Mouse (Mus musculus) midbrain, embryonic 12.5 days (tissue): Measurements from ENCODE around the gene Cfd. TPM values are rescaled to one million over a fixed set of nuclear protein-coding genes. Genes with fewer than 3 reads are reported as not detected.

Experiments used
- ATAC-seq: fragments of 200-750 bp; cut with Nextera tagmentation; 2 replicates; pipeline ENCODE4 v1.8.0; 2017; ENCODE audit warnings: low read depth, moderate TSS enrichment, moderate library complexity; ENCODE audit not compliant: low FRiP score
- H3K27ac ChIP-seq: fragments of 300-500 bp; sonication (generic); replicated peaks from 2 replicates; pipeline ENCODE4 v1.5.1; 2016; ENCODE audit warnings: mild to moderate bottlenecking
- H3K27me3 ChIP-seq: fragments of 300-500 bp; sonication (generic); 2 replicates; pipeline ENCODE4 v1.6.1; 2016; ENCODE audit warnings: mild to moderate bottlenecking
- H3K36me3 ChIP-seq: fragments of 300-500 bp; sonication (generic); 2 replicates; pipeline ENCODE4 v1.6.1; 2016
- H3K4me1 ChIP-seq: fragments of 300-500 bp; sonication (generic); 2 replicates; pipeline ENCODE4 v1.6.1; 2016
- H3K4me2 ChIP-seq: fragments of 300-500 bp; sonication (generic); replicated peaks from 2 replicates; pipeline ENCODE4 v1.6.1; 2016; ENCODE audit warnings: mild to moderate bottlenecking, moderate library complexity
- H3K4me3 ChIP-seq: fragments of 300-500 bp; sonication (generic); 2 replicates; pipeline ENCODE4 v1.5.1; 2016; ENCODE audit warnings: mild to moderate bottlenecking
- H3K9ac ChIP-seq: fragments of 300-500 bp; sonication (generic); replicated peaks from 2 replicates; pipeline ENCODE4 v1.6.1; 2016; ENCODE audit warnings: mild to moderate bottlenecking, moderate library complexity
- H3K9me3 ChIP-seq: fragments of 300-500 bp; sonication (generic); 2 replicates; pipeline ENCODE4 v1.6.1; 2016; ENCODE audit warnings: mild to moderate bottlenecking
- WGBS: fragments of 180-500 bp; shearing (Covaris S2); methylation state at CpG from one replicate; pipeline ENCODE4 v1.1.7; 2016; 5-methylcytosine and 5-hydroxymethylcytosine counted together
- polyA plus RNA-seq: library from polyadenylated mRNA; unstranded; fragments of >200 nt; fragmentation: Nextera tagmentation; extraction: Ambion mirVana; gene quantifications from 2 replicates; pipeline ENCODE4 v1.2.1, GENCODE M21; 2016

Cfd gene
- polyA plus RNA-seq, 1 experiment from 2014 or later, result not detected

DNA sequence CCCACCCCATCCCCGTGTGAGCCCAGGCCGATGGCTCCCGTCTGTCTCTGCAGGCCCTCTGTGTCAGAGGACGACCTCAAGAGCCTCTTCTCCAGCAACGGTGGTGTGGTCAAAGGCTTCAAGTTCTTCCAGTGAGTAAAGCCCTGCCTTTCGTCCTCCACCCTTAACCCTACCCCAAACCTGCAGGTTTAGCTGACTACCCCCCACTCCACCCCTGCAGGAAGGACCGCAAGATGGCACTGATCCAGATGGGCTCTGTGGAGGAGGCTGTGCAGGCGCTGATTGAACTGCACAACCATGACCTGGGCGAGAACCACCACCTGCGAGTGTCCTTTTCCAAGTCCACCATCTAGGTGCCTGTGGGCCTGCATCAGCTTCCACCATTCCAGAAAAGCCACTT, 27.7 kb upstream of the Cfd start:
- Histone ChIP-seq H3K9ac (no peak overlapping the region), H3K27me3 (no peaks in the 10 kb centered on the region), H3K4me2 (no peak overlapping the region), H3K27ac (0 out of 2 replicates have a peak overlapping the region, but pooled peaks have one; percentile 26), H3K4me1 (peaks cover 18% of the 10 kb centered on the region), H3K4me3 (no peak overlapping the region), H3K9me3 (no peaks in the 10 kb centered on the region), H3K36me3 (peaks cover 96% of the 10 kb centered on the region)
- 80% methylated on average over 10 of the region's 10 CpGs for WGBS
- ATAC-seq, result no peak

DNA sequence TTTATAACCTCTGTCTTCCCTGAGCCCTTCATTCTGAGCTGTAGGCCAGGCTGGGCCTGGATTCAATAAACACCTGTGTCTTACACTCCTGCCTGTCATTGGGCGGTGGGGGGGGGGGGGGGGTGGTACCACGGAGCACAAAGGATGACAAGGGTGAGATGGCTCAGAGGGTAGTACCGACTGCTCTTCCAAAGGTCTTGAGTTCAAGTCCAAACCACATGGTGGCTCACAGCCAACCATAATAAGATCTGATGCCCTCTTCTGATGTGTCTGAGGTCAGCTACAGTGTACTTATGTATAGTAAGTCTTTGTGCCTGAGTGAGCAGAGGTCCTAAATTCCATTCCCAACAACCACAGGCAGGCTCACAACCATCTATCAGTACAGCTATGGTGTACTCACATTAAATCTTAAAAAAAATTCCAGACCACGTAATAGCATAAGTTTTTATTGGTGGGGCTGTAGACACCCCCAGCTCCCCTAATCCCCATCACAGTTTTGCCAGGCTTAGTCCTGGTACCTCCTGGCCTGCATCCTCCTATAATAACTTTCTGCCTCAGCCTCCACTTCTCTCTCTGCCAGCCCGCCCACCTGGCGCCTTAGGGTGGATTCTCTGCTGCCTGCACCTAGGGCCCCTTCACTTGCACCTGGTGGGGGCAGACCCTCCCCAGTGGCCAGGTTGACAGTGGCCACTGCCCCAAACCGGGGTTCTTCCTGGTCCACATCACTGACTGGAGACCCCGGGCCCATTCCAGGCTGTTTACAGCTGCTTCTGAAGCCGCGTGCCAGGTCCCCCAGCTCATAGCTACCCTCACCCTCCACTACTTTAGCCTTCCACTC, 26.1 kb upstream of the Cfd start:
- peak; percentile 45 for ATAC-seq
- peaks cover 13% of the 10 kb centered on the region; the same call in 1 of the 2 replicates for H3K4me1 ChIP-seq
- no peaks in the 10 kb centered on the region for H3K27me3 ChIP-seq
- WGBS, result 61% methylated on average over 10 of the region's 10 CpGs
- H3K4me2 ChIP-seq, result no peak overlapping the region
- H3K9me3 ChIP-seq, result no peaks in the 10 kb centered on the region
- H3K4me3 ChIP-seq, result no peak overlapping the region
- no peak overlapping the region for H3K9ac ChIP-seq
- H3K27ac ChIP-seq, result peak overlapping the region; percentile 63
- peaks cover 86% of the 10 kb centered on the region for H3K36me3 ChIP-seq

DNA sequence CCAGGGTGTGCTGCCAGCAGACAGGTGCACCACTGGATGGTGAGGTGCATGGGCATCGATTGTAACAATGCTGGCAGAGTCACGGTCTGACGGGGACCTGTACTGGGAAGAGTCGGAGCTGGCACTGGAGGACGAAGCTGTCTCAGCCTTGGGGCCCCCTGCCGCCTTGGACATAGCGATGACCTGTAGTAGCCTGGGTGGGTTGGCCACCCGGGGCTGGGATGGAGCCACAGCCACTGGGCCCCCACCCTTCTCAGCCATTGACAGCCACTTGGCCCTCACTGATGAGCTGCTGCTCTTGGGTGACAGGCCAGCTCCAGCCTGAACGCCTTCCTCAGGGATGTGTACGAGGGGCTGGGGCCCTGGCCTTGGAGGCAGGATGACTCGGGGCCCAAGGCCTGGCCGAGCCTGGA, 25.5 kb upstream of the Cfd start:
- H3K4me1 ChIP-seq, result peaks cover 14% of the 10 kb centered on the region; the same call in 1 of the 2 replicates
- H3K4me2 ChIP-seq, result no peak overlapping the region
- no peaks in the 10 kb centered on the region for H3K9me3 ChIP-seq
- peak; percentile 17; the same call in 1 of the 2 replicates for ATAC-seq
- WGBS, result 72% methylated on average over 11 of the region's 12 CpGs
- H3K9ac ChIP-seq, result no peak overlapping the region
- peak overlapping the region; percentile 63 for H3K27ac ChIP-seq
- no peaks in the 10 kb centered on the region for H3K27me3 ChIP-seq
- H3K4me3 ChIP-seq, result no peak overlapping the region
- peaks cover 84% of the 10 kb centered on the region for H3K36me3 ChIP-seq

DNA sequence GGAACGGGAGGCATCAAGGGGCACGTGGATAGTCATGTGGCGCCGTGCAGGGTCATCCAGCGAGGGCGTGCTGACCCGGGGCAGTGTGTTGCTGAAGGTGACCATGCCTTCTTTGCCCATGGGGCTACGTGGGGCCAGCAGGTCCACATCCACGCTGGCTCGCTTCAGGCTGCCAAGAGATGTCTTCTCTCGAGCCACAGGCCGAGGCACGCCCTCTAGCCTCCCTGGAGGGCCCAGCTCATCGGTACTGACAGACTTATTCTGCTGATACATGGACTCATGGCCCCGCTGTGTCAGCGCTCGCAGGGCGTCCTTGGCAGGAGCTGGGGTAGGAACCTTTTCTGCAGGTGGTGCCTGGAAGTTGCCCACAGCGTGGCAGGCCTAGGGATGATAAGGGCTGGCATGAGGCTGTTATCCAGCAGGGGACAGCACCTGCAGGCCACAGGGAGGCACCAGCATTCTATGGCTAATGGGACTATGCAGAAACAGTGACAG, 24.8 kb upstream of the Cfd start:
- Histone ChIP-seq H3K9ac (no peak overlapping the region), H3K9me3 (no peaks in the 10 kb centered on the region), H3K4me1 (peaks cover 14% of the 10 kb centered on the region; the same call in 1 of the 2 replicates), H3K27me3 (no peaks in the 10 kb centered on the region), H3K4me2 (no peak overlapping the region), H3K27ac (peak overlapping the region; percentile 63; the same call in 1 of the 2 replicates), H3K4me3 (no peak overlapping the region), H3K36me3 (peaks cover 82% of the 10 kb centered on the region)
- WGBS, result 82% methylated on average over 19 of the region's 19 CpGs
- ATAC-seq, result no peak

DNA sequence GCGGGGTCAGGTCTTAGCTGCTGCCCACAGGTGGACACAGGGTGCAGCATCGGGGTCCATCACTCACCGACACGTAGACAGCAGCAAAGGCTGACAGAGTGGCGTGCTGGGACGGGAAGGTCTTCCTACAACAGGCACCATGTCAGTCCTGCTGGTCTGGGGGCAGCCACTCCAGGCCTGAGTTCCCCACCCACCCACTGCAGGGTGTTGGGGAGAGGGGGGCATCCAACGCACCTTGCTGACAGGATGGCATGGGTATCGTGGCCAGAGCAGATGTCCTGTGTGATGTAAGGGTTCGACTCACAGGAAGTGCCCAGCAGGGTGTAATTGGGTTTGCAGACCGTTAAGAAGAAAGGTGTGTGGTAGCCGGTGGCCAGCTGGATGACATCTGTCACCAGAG, 24.1 kb upstream of the Cfd start:
- Histone ChIP-seq H3K4me3 (no peak overlapping the region), H3K4me2 (no peak overlapping the region), H3K36me3 (peaks cover 82% of the 10 kb centered on the region), H3K9me3 (no peaks in the 10 kb centered on the region), H3K27ac (no peak overlapping the region), H3K4me1 (peaks cover 15% of the 10 kb centered on the region; the same call in 1 of the 2 replicates), H3K9ac (no peak overlapping the region), H3K27me3 (no peaks in the 10 kb centered on the region)
- ATAC-seq, result no peak
- 84% methylated on average over 11 of the region's 11 CpGs for WGBS

DNA sequence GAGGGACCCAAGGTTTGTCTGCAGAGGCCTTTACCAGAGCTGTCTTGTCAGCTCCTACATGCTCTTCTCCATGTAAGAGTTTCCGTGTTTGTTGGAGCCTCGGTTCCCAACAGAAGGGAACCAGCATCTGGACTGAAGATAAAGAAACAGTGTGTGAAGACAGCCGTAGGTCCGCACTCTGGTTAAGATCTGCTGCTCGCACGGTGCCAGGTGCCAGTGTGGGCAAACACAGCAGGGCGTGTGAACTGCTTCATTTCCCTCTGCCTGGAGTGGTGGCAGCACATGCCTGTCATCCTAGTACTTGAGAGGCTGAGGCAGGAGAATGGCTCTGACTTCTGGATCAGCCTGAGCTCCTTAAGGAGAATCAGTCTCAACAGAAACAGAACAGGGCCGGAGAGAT, 18.8 kb upstream of the Cfd start:
- Histone ChIP-seq H3K4me3 (peak overlapping the region; percentile 78), H3K27me3 (no peaks in the 10 kb centered on the region), H3K9ac (0 out of 2 replicates have a peak overlapping the region, but pooled peaks have one; percentile 17), H3K27ac (no peak overlapping the region), H3K36me3 (peaks cover 37% of the 10 kb centered on the region), H3K9me3 (no peaks in the 10 kb centered on the region), H3K4me1 (peaks cover 40% of the 10 kb centered on the region), H3K4me2 (peak overlapping the region; percentile 74)
- no peak for ATAC-seq
- WGBS, result 93% methylated on average over 8 of the region's 8 CpGs

DNA sequence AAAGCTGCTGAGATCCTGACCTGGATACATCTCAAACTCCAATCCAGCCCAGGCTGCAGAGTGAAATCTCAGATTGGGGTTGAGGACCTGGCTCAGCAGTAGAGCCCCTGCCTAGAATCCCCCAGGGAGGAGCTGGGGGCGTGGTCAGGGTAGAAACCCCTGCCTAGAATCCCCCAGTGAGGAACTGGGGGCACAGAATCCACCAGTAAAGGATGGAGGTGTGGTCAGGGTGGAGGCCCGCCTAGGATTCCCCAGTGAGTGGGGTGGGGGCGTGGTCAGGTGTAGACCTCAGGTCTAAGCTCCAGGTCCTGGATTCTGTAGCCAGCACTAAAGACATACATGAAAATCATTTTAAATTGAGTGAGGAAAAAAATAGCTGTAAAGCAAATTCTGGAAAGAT, 17.8 kb upstream of the Cfd start:
- Histone ChIP-seq H3K36me3 (peaks cover 29% of the 10 kb centered on the region), H3K4me2 (peak overlapping the region; percentile 74), H3K4me1 (peaks cover 40% of the 10 kb centered on the region), H3K27me3 (peaks cover 4% of the 10 kb centered on the region; the same call in 1 of the 2 replicates), H3K27ac (peak overlapping the region; percentile 94), H3K9ac (peak overlapping the region; percentile 94), H3K4me3 (peak overlapping the region; percentile 78), H3K9me3 (no peaks in the 10 kb centered on the region)
- no peak for ATAC-seq
- WGBS, result 52% methylated on average over 3 of the region's 3 CpGs

DNA sequence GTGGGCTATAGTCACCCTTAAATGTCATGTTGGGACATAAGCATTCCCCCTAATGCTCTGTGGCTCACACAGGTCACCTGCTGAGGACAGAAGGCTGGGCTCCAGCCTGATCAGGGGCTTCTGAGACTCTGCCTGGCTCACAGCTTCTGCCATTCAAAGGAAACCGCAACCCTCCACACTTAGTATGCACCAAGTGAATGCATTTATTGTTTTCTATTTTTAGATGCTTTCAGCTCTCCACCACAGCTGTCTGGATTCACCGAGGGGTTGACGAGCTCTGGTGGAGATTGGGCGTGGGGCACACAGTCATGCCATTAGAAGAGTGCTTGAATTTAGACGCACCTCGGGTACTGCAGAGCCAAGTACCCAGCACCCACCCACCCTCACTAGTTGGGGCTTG, 17.3 kb upstream of the Cfd start:
- WGBS, result 7% methylated on average over 6 of the region's 6 CpGs
- Histone ChIP-seq H3K4me1 (peaks cover 40% of the 10 kb centered on the region), H3K9ac (peak overlapping the region; percentile 94), H3K27me3 (peaks cover 4% of the 10 kb centered on the region; the same call in 1 of the 2 replicates), H3K27ac (peak overlapping the region; percentile 94), H3K4me2 (peak overlapping the region; percentile 74), H3K9me3 (no peaks in the 10 kb centered on the region), H3K4me3 (peak overlapping the region; percentile 78), H3K36me3 (peaks cover 29% of the 10 kb centered on the region)
- no peak for ATAC-seq

DNA sequence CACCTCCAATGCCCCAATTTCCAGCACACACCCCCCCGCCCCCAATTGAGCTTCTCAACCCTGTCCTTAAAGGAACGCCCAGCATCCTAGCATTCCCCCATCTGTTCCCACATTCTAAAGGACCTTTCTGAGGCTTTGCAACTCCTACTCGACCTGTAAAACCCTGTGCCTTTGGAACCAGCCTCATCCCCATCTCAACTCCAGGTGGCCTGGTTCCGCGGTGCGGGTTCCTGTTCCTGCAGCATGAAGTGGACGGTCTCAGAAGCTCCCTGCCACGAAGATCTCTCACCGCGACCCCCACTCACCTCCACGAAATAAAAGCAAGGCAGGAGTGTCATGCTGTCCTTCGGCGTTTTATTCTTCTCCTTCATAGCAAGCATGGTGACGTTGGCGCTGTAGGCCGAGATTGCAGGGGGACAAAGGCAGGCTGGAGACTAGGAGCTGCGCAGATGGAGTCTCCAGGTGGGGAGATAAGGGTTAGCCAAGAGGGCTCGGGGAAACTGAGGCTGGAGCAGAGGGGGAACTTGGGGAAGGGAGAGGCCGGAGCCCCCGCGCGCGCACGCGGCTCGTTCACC, 16.9 kb upstream of the Cfd start:
- H3K27me3 ChIP-seq, result peaks cover 4% of the 10 kb centered on the region; the same call in 1 of the 2 replicates
- peaks cover 40% of the 10 kb centered on the region for H3K4me1 ChIP-seq
- peak overlapping the region; percentile 78 for H3K4me3 ChIP-seq
- peak overlapping the region; percentile 94 for H3K9ac ChIP-seq
- under 1% methylated on average over 26 of the region's 26 CpGs for WGBS
- H3K4me2 ChIP-seq, result peak overlapping the region; percentile 74
- ATAC-seq, result no peak
- H3K36me3 ChIP-seq, result peaks cover 29% of the 10 kb centered on the region
- peak overlapping the region; percentile 94 for H3K27ac ChIP-seq
- H3K9me3 ChIP-seq, result no peaks in the 10 kb centered on the region

DNA sequence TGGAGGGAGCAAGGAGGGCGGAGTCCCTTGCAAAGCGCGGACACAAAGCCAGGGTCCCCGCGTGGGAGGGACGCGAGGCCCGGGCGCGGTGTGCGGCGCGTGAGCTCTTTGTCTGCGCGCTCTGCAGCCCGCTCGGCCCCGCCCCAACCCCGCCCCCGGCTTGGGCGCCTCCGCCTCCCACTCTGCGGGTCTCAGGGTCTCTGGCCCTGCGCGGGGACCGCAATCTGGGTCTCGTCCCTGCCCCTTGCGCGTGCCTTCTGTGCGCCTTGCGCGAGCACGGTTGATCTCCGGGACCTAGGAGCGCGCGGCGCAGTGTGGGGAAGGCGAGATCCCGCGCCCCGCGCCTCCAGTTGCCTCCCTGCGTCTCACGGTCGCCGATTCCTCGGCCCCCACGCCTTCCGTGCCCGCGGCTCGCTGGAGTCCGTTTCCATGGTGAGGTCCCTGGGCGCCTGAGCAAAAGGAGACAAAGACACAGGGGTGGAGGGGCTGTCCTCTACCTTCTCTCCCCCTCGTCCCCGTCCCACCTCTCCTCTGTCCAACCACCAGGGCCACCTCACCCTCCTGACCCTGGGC, 16.3 kb upstream of the Cfd start, which contains the start of the genes Prtn3 and Plppr3:
TSS of gene Prtn3 (plus strand) at position 187 of the 573 bp plus-strand sequence.
TSS of gene Plppr3 (minus strand) at position 345 of the 573 bp plus-strand sequence.
- peak; percentile 92 for ATAC-seq
- peaks cover 25% of the 10 kb centered on the region for H3K36me3 ChIP-seq
- H3K4me2 ChIP-seq, result peak within 1 kb of the TSS; percentile 74
- H3K4me3 ChIP-seq, result peak within 1 kb of the TSS; percentile 78
- peak within 1 kb of the TSS; percentile 94 for H3K27ac ChIP-seq
- peak within 1 kb of the TSS; percentile 94 for H3K9ac ChIP-seq
- H3K27me3 ChIP-seq, result peaks cover 5% of the 10 kb centered on the region; the same call in 1 of the 2 replicates
- H3K4me1 ChIP-seq, result peaks cover 36% of the 10 kb centered on the region
- WGBS, result under 1% methylated on average over 48 of the region's 57 CpGs
- H3K9me3 ChIP-seq, result no peaks in the 10 kb centered on the region

DNA sequence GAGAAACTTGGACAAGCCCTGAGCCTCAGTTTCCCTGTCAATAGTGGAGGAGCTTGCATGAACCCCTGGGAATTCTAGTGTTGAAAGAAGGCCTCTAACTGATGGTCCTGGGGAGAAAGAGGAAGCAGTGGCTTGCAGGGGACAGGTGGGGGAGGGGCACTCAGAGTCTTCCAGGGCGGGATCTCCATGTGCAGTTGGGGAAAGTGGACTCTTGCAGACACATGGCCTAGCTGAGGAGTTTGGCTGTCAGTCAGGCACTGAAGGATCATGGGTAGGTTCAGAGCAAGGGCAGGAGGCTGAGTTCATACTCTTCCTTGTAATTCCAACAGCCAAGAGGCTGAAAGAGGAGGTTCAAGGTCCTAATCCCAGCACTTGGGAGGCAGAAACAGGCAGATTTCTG, 13.5 kb upstream of the Cfd start:
- peaks cover 32% of the 10 kb centered on the region for H3K27me3 ChIP-seq
- no peak overlapping the region for H3K27ac ChIP-seq
- no peak for ATAC-seq
- peaks cover 33% of the 10 kb centered on the region for H3K4me1 ChIP-seq
- 0 out of 2 replicates have a peak, but pooled peaks cover under 1% of the 10 kb centered on the region for H3K36me3 ChIP-seq
- no peak overlapping the region for H3K4me2 ChIP-seq
- 53% methylated on average over 1 of the region's 1 CpGs for WGBS
- H3K4me3 ChIP-seq, result no peak overlapping the region
- H3K9me3 ChIP-seq, result no peaks in the 10 kb centered on the region
- no peak overlapping the region for H3K9ac ChIP-seq
